Mouse (Mus musculus) neural tube, embryonic 11.5 days (tissue): Measurements from ENCODE around the gene Atg13. TPM values are rescaled to one million over a fixed set of nuclear protein-coding genes. Genes with fewer than 3 reads are reported as not detected.

ENCODE experiments used
- ATAC-seq: fragments of 200-750 bp; cut with Nextera tagmentation; 2 replicates; pipeline ENCODE4 v1.8.0; 2017; ENCODE audit warnings: moderate number of reproducible peaks, mild to moderate bottlenecking, moderate TSS enrichment, moderate library complexity; ENCODE audit not compliant: insufficient read depth, low FRiP score, low TSS enrichment
- DNase-seq: peaks from one replicate; pipeline ENCODE4 v3.0.0-alpha.2; 2015; ENCODE audit warnings: low spot score
- H3K27ac ChIP-seq: fragments of 300-500 bp; sonication (generic); 2 replicates; pipeline ENCODE4 v1.5.1; 2014; ENCODE audit warnings: low read depth, mild to moderate bottlenecking, low read length
- H3K27me3 ChIP-seq: fragments of 300-500 bp; sonication (generic); 2 replicates; pipeline ENCODE4 v1.6.1; 2014; ENCODE audit warnings: mild to moderate bottlenecking, low read length, mixed read lengths; ENCODE audit not compliant: control insufficient read depth, insufficient read depth
- H3K36me3 ChIP-seq: fragments of 300-500 bp; sonication (generic); 2 replicates; pipeline ENCODE4 v1.6.1; 2014; ENCODE audit warnings: mild to moderate bottlenecking, low read length, moderate library complexity, mixed read lengths; ENCODE audit not compliant: control insufficient read depth, insufficient read depth
- H3K4me1 ChIP-seq: fragments of 300-500 bp; sonication (generic); 2 replicates; pipeline ENCODE4 v1.6.1; 2014; ENCODE audit warnings: low read length, mixed read lengths; ENCODE audit not compliant: control insufficient read depth, insufficient read depth
- H3K4me2 ChIP-seq: fragments of 300-500 bp; sonication (generic); 2 replicates; pipeline ENCODE4 v1.6.1; 2014; ENCODE audit warnings: low read depth, mild to moderate bottlenecking, moderate library complexity
- H3K4me3 ChIP-seq: fragments of 300-500 bp; sonication (generic); 2 replicates; pipeline ENCODE4 v1.5.1; 2014; ENCODE audit warnings: low read depth, low read length
- H3K9ac ChIP-seq: fragments of 300-500 bp; sonication (generic); 2 replicates; pipeline ENCODE4 v1.6.1; 2014; ENCODE audit warnings: mild to moderate bottlenecking, low read length
- H3K9me3 ChIP-seq: fragments of 300-500 bp; sonication (generic); 2 replicates; pipeline ENCODE4 v1.6.1; 2016; ENCODE audit warnings: low read length; ENCODE audit not compliant: control insufficient read depth
- WGBS: fragments of 180-500 bp; shearing (Covaris S2); extraction: QIAGEN DNeasy Blood & Tissue Kit; methylation state at CpG from one replicate; pipeline ENCODE4 v1.1.7; 2014; 5-methylcytosine and 5-hydroxymethylcytosine counted together
- polyA plus RNA-seq: library from polyadenylated mRNA; unstranded; fragments of >200 nt; fragmentation: Nextera tagmentation; extraction: Ambion mirVana; gene quantifications from 2 replicates; pipeline ENCODE4 v1.2.1, GENCODE M21; 2014

The Atg13 gene
- polyA plus RNA-seq, 1 experiment from 2014 or later: 37.9 TPM

- H3K4me2 ChIP-seq: no peak overlapping the region
- no peaks in the 10 kb centered on the region for H3K9me3 ChIP-seq
- DNase-seq (no peak), ATAC-seq (no peak)
- no peak overlapping the region for H3K27ac ChIP-seq
- peaks cover 6% of the 10 kb centered on the region; the same call in 1 of the 2 replicates for H3K4me1 ChIP-seq
- H3K9ac ChIP-seq: no peak overlapping the region
- H3K27me3 ChIP-seq: no peaks in the 10 kb centered on the region
- H3K36me3 ChIP-seq: no peaks in the 10 kb centered on the region
- no peak overlapping the region for H3K4me3 ChIP-seq
- 90% methylated on average over 6 of the region's 6 CpGs for WGBS
Measured at GRCm38 (mm10) chr2:91705736-91706135, 4.6 kb downstream of the Atg13 start.

DNA sequence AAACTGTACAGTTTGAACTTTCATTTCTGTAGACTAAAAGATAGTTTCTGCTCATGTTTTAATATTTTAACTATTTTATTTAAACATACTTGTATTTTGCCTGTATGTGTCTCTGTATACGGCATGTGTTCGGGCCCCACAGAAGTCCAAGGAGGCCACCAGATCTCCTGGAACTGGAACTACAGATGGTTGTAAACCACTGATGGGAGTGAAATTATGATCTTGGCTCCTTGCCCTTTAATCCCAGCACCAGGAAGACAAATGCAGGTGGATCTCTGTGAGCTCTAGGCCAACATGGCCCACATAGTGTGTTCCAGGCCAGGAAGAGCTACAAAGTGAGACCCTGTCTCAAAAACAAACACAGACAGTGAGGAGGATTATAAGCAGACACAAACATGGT, 9.0 kb downstream of the Atg13 start:
- no peaks in the 10 kb centered on the region for H3K4me1 ChIP-seq

GRCm38 (mm10) chr2:91699225-91699624, 11.2 kb downstream of the Atg13 start:
- Histone ChIP-seq H3K27me3 (no peaks in the 10 kb centered on the region), H3K9ac (no peak overlapping the region), H3K4me3 (no peak overlapping the region), H3K4me1 (no peaks in the 10 kb centered on the region), H3K27ac (no peak overlapping the region), H3K36me3 (no peaks in the 10 kb centered on the region), H3K4me2 (no peak overlapping the region), H3K9me3 (no peaks in the 10 kb centered on the region)
- DNase-seq (no peak), ATAC-seq (no peak)
- WGBS: 81% methylated on average over 1 of the region's 1 CpGs

More for the DNA sequence above, 9.0 kb downstream of the Atg13 start:
- Histone ChIP-seq H3K27me3 (no peaks in the 10 kb centered on the region), H3K27ac (no peak overlapping the region), H3K9ac (no peak overlapping the region), H3K4me3 (no peak overlapping the region), H3K36me3 (no peaks in the 10 kb centered on the region), H3K4me2 (no peak overlapping the region), H3K9me3 (no peaks in the 10 kb centered on the region)
- ATAC-seq (no peak), DNase-seq (no peak)
- WGBS: 95% methylated on average over 2 of the region's 2 CpGs

- H3K4me2 ChIP-seq: no peak overlapping the region
- H3K4me3 ChIP-seq: no peak overlapping the region
- 90% methylated on average over 1 of the region's 1 CpGs for WGBS
- H3K27me3 ChIP-seq: no peaks in the 10 kb centered on the region
- H3K36me3 ChIP-seq: no peaks in the 10 kb centered on the region
- ATAC-seq: no peak
- no peak overlapping the region for H3K27ac ChIP-seq
- H3K9me3 ChIP-seq: no peaks in the 10 kb centered on the region
- DNase-seq: no peak
- no peaks in the 10 kb centered on the region for H3K4me1 ChIP-seq
- no peak overlapping the region for H3K9ac ChIP-seq
Measured at GRCm38 (mm10) chr2:91696225-91696590, 14.2 kb downstream of the Atg13 start.

GRCm38 (mm10) chr2:91695436-91696224, 14.7 kb downstream of the Atg13 start:
- Histone ChIP-seq H3K9ac (no peak overlapping the region), H3K27ac (no peak overlapping the region), H3K36me3 (no peaks in the 10 kb centered on the region), H3K4me2 (no peak overlapping the region), H3K4me3 (no peak overlapping the region), H3K27me3 (no peaks in the 10 kb centered on the region), H3K4me1 (no peaks in the 10 kb centered on the region), H3K9me3 (no peaks in the 10 kb centered on the region)
- 91% methylated on average over 10 of the region's 10 CpGs for WGBS
- DNase-seq (no peak), ATAC-seq (no peak)

DNA sequence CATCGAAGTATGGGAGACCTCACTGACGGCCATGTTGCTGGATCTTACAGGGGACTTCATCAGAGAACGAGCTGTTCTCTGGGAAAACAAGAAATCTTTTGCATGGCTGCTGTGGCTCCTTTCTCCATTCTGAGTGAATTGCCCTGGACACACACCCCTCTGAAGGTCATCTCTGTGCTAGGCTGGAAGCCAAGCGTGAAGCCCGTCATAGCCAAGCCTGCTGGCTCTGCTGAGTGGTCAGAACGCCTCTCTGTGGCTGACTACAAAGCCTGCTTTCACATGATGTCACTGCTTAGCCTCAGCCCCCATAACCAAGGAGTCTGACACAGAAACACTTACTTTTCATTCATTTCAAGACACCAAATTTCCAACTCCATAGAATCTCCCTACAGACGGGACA, 20.9 kb downstream of the Atg13 start:
- WGBS: 81% methylated on average over 7 of the region's 7 CpGs
- no peak for ATAC-seq
- H3K9ac ChIP-seq: no peak overlapping the region

GRCm38 (mm10) chr2:91683919-91684318, 26.5 kb downstream of the Atg13 start:
- Histone ChIP-seq H3K9ac (no peak overlapping the region), H3K4me1 (no peaks in the 10 kb centered on the region), H3K9me3 (no peaks in the 10 kb centered on the region), H3K27ac (no peak overlapping the region), H3K4me2 (no peak overlapping the region), H3K27me3 (no peaks in the 10 kb centered on the region), H3K4me3 (no peak overlapping the region), H3K36me3 (no peaks in the 10 kb centered on the region)
- DNase-seq: no peak
- 77% methylated on average over 8 of the region's 8 CpGs for WGBS
- no peak for ATAC-seq

More for the DNA sequence above, 20.9 kb downstream of the Atg13 start:
- DNase-seq: no peak
- Histone ChIP-seq H3K4me2 (no peak overlapping the region), H3K36me3 (no peaks in the 10 kb centered on the region), H3K27ac (no peak overlapping the region), H3K4me1 (no peaks in the 10 kb centered on the region), H3K27me3 (no peaks in the 10 kb centered on the region), H3K4me3 (no peak overlapping the region), H3K9me3 (no peaks in the 10 kb centered on the region)

GRCm38 (mm10) chr2:91682850-91683249, 27.5 kb downstream of the Atg13 start:
- peak; percentile 33 for DNase-seq
- WGBS: 62% methylated on average over 4 of the region's 4 CpGs
- Histone ChIP-seq H3K4me2 (no peak overlapping the region), H3K4me3 (no peak overlapping the region), H3K27ac (no peak overlapping the region), H3K36me3 (no peaks in the 10 kb centered on the region), H3K27me3 (no peaks in the 10 kb centered on the region), H3K9me3 (no peaks in the 10 kb centered on the region), H3K9ac (no peak overlapping the region), H3K4me1 (no peaks in the 10 kb centered on the region)
- no peak for ATAC-seq

DNA sequence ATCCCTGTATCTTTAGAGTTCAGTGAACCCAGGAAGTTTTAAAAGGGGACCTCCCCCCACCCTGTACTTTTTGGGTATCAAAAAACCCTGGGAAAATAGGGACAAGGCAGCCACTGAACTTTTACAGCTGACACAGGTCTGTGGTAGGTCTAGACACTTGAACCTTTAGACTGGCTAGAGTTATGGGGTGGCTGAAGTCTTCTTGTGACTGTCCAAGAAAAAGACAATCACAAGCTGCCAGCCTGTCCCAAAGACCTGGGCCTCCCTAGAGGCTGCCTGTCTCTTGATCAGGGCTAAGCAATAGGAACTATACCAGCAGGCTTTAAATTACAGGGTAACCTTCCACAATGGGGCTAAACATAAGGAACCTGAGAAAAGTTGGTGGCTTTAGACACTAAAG, 33.4 kb downstream of the Atg13 start:
- Histone ChIP-seq H3K4me2 (no peak overlapping the region), H3K36me3 (peaks cover 11% of the 10 kb centered on the region), H3K9me3 (no peaks in the 10 kb centered on the region), H3K4me3 (no peak overlapping the region), H3K27me3 (no peaks in the 10 kb centered on the region), H3K27ac (no peak overlapping the region), H3K9ac (no peak overlapping the region), H3K4me1 (no peaks in the 10 kb centered on the region)
- ATAC-seq (no peak), DNase-seq (no peak)
